Mouse (Mus musculus) gastrocnemius, postnatal 14 days (tissue): ENCODE measurements around the gene Fas. TPM values are rescaled to one million over a fixed set of nuclear protein-coding genes. Genes with fewer than 3 reads are reported as not detected.

ENCODE experiments used
- DNase-seq: peaks from one replicate; pipeline ENCODE4 v3.0.0; 2021; ENCODE audit warnings: mixed read lengths
- intact Hi-C: fragments of 180-260 bp; cut with DNase I; formaldehyde crosslinking; loops from one replicate; pipeline ENCODE4 v1.15.1; 2025; ENCODE audit warnings: low total_unique reads
- total RNA-seq, 2 experiments: library from RNA; stranded (reverse); gene quantifications; 2 replicates each; pipeline ENCODE4 v1.2.3; 2021

Fas gene
- total RNA-seq, 2 experiments from 2014 or later: 2.8 to 6.0 TPM

GRCm38 (mm10) chr19:34273073-34273472 lies 17.4 kb upstream of the Fas start:
- intact Hi-C loops: no loop called here
- no peak for DNase-seq

GRCm38 (mm10) chr19:34278078-34278477 lies 12.4 kb upstream of the Fas start:
- intact Hi-C loops: no loop called here
- peak; percentile 8 for DNase-seq

GRCm38 (mm10) chr19:34283614-34284013 lies 6.9 kb upstream of the Fas start:
- intact Hi-C loops: loop anchor here (2.0 kb wide), 1 partner anchor 39 kb away; no protein-coding TSS in a partner anchor
- no peak for DNase-seq

GRCm38 (mm10) chr19:34284383-34284782 lies 6.1 kb upstream of the Fas start:
- intact Hi-C loops: loop anchor here (2.0 kb wide), 1 partner anchor 40 kb away; no protein-coding TSS in a partner anchor
- peak; percentile 13 for DNase-seq

- intact Hi-C loops: loop anchor here (2.0 kb wide), 1 partner anchor 40 kb away; no protein-coding TSS in a partner anchor
Measured at GRCm38 (mm10) chr19:34284826-34285225, 5.6 kb upstream of the Fas start.

GRCm38 (mm10) chr19:34287221-34287620 lies 3.2 kb upstream of the Fas start:
- DNase-seq: no peak
- intact Hi-C loops: no loop called here

More at GRCm38 (mm10) chr19:34284826-34285225, 5.6 kb upstream of the Fas start:
- DNase-seq: no peak

- intact Hi-C loops: no loop called here
- no peak for DNase-seq
Measured at GRCm38 (mm10) chr19:34287656-34288415, 2.6 kb upstream of the Fas start.

- DNase-seq: no peak
Measured at GRCm38 (mm10) chr19:34288696-34289095, 1.8 kb upstream of the Fas start.

GRCm38 (mm10) chr19:34290872-34291341 lies 441 bp downstream of the Fas start:
- intact Hi-C loops: no loop called here
- DNase-seq: no peak

More at GRCm38 (mm10) chr19:34288696-34289095, 1.8 kb upstream of the Fas start:
- intact Hi-C loops: no loop called here

GRCm38 (mm10) chr19:34291379-34291778 lies 913 bp downstream of the Fas start:
- DNase-seq: no peak
- intact Hi-C loops: no loop called here

GRCm38 (mm10) chr19:34291956-34292355 lies 1.5 kb downstream of the Fas start:
- intact Hi-C loops: no loop called here
- DNase-seq: no peak

- intact Hi-C loops: no loop called here
- no peak for DNase-seq
Measured at GRCm38 (mm10) chr19:34292701-34293100, 2.2 kb downstream of the Fas start.

GRCm38 (mm10) chr19:34293376-34293947 lies 3.0 kb downstream of the Fas start:
- DNase-seq: no peak
- intact Hi-C loops: no loop called here

- intact Hi-C loops: no loop called here
- no peak for DNase-seq
Measured at GRCm38 (mm10) chr19:34295442-34295841, 5.0 kb downstream of the Fas start.

GRCm38 (mm10) chr19:34298531-34298930 lies 8.1 kb downstream of the Fas start:
- DNase-seq: no peak
- intact Hi-C loops: no loop called here

GRCm38 (mm10) chr19:34299229-34299628 lies 8.8 kb downstream of the Fas start:
- no peak for DNase-seq
- intact Hi-C loops: no loop called here

- DNase-seq: no peak
- intact Hi-C loops: no loop called here
Measured at GRCm38 (mm10) chr19:34300430-34300829, 10.0 kb downstream of the Fas start.

- intact Hi-C loops: no loop called here
Measured at GRCm38 (mm10) chr19:34304917-34305316, 14.5 kb downstream of the Fas start.

GRCm38 (mm10) chr19:34306794-34307193 lies 16.3 kb downstream of the Fas start:
- intact Hi-C loops: no loop called here

More at GRCm38 (mm10) chr19:34304917-34305316, 14.5 kb downstream of the Fas start:
- DNase-seq: no peak

GRCm38 (mm10) chr19:34312151-34312728 lies 21.8 kb downstream of the Fas start:
- no peak for DNase-seq
- intact Hi-C loops: no loop called here

More at GRCm38 (mm10) chr19:34306794-34307193, 16.3 kb downstream of the Fas start:
- DNase-seq: no peak
